Mouse (Mus musculus): ENCODE data around the gene Ubr2.

Gene Ubr2

GRCm38 (mm10) chr17:47003305-47003704, 7.1 kb downstream of the Ubr2 start:
- no peak for DNase-seq (ENCODE audit: low spot score in 2 of 2)

DNA sequence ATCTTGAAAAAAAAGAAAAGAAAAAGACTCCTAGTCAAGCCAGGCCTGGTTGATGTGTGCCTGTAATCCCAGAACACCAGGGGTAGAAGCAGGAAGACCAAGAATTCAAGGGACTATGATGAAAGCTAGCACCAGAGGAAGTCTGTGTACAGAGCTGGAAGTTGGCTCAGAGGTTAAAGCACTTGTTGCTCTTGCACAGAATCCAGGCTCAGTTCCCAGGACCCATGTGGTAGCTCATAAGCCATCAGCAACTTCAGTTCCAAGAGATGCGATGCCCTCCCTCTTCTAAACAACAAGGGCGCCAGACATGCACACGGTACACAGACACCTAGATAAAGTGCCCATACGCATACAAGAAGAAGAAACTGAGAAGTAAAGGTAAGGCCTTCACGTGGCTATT, 8.0 kb downstream of the Ubr2 start:
- DNase-seq (ENCODE audit: low spot score in 2 of 2): no peak

- DNase-seq (ENCODE audit: low spot score in 2 of 2): no peak
Observed at GRCm38 (mm10) chr17:46998840-46999239, 11.5 kb downstream of the Ubr2 start.

- DNase-seq (ENCODE audit: low spot score in 2 of 2): no peak
Observed at GRCm38 (mm10) chr17:46996484-46996883, 13.9 kb downstream of the Ubr2 start.

- no peak for DNase-seq (ENCODE audit: low spot score in 2 of 2)
Observed at GRCm38 (mm10) chr17:46995621-46996020, 14.7 kb downstream of the Ubr2 start.

- DNase-seq (ENCODE audit: low spot score in 2 of 2): no peak
Observed at GRCm38 (mm10) chr17:46994641-46995398, 15.5 kb downstream of the Ubr2 start.

GRCm38 (mm10) chr17:46993625-46994024, 16.7 kb downstream of the Ubr2 start:
- DNase-seq (ENCODE audit: low spot score in 2 of 2): no peak

DNA sequence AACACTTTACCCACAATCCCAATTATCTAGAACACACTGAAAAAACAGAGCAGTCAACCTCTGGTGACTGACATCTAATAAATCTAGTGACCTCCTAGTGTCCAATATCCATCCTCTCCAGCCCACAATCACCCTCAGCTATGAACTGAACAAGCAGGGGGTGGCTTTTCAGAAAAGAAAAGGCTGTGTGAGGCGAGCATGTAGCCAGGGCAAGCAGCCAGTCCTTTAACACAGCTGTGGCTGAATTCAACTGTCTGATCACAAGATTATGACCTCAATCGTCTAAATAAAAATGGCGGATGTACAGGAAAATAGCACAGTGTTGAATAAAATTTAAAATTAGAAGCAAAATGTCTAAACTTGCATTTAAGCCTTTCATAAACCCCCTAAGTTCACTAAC, 22.7 kb downstream of the Ubr2 start:
- DNase-seq (ENCODE audit: low spot score in 2 of 2): no peak

- no peak for DNase-seq (ENCODE audit: low spot score in 2 of 2)
Observed at GRCm38 (mm10) chr17:46980050-46980449, 30.3 kb downstream of the Ubr2 start.

DNA sequence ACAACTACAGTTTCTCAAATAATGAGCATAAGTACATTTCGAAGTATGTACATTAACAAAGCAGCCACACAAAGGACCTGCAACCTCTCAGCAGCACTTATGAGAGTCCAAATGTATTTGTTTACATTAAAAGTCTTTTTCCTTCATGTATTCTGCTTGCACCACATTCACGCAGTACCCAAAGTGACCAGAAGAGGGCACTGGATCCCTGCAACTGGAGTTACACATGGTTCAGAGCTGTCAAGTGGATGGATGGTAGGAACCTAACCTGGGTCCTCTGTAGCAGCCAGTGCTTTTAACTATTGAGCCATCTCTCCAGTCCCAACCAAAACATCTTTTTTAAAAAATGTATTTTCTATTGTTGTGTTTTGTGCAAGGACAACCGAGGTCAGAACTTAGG, 35.2 kb downstream of the Ubr2 start:
- peak in 1 of 2 experiments; percentile 72 for DNase-seq (ENCODE audit: low spot score in 2 of 2)

GRCm38 (mm10) chr17:46972603-46973002, 37.8 kb downstream of the Ubr2 start:
- no peak for DNase-seq (ENCODE audit: low spot score in 2 of 2)

DNA sequence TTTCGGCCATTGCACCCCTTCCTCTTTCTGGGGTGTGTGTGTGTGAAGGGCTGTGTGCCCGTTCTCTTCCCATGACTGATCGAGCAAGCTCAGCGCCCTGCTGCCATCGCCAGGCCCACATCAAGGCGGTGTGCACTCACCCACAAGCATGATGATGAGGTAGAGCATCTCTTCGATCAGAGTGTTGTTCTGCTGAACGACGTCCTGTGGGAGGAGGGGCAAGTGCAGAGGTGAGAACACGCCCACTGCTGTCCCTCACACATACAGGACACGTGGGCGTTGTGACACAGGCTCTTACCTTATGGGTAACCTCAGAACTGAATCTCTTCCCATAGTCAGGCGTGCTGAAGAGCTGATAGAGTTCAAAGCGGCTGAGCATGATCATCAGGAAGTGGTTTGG, 43.5 kb downstream of the Ubr2 start:
- DNase-seq (ENCODE audit: low spot score in 2 of 2): no peak

DNA sequence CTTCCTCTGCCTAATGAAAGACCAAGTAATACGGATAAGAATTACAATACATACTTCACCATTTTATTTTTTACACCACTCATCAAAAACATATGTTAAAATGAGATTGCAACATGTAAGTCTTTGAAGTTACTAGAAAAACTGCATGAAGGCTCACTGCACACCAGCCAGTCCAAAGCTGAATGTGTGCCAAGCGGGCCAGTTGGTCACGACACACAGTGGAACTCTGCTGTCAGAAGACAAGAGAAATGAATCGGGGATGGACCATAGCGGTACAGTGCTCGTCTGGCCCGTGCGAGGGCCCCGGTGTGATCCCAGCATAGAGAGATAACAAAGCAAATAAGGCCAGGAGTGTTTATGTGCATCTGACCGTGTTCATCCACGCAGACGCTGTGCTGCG, 47.2 kb downstream of the Ubr2 start:
- DNase-seq (ENCODE audit: low spot score in 2 of 2): no peak

DNA sequence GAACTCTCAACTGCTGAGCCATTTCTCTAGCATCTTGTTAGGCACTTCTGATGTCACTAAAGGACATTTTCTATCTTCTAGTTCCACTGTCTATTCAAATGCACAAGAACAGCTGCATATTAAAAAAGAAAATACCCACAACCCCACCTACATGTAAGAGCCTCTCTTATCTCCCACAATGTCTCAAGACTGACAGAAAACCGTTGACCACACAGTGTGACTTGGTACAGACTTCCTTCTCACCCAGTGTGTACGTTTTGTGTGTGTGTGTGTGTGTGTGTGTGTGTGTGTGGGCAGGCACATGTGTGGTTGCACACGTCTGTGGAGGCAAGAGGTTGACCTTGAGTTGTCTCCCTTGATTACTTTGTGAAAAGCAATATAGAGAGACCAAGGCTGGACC, 48.2 kb downstream of the Ubr2 start:
- no peak for DNase-seq (ENCODE audit: low spot score in 2 of 2)

DNA sequence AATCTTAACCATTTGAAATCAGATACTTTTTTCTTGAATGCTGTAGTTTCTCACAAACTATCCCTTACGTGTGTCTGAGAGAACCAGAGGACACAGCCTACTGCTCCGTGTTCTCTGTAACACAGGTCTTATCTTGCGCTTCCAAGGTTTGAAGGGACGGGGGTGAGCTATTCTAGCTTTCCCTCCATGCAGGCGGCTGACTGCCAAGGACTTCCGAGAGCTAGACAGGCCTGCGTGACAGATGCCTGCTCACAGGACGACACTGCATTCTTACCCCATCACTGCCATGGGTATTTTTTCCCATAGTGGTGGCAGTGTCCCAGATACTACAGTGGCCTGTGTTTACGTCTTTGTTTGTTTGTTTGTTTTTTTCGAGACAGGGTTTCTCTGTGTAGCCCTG, 50.1 kb downstream of the Ubr2 start:
- no peak for DNase-seq (ENCODE audit: low spot score in 2 of 2)

DNA sequence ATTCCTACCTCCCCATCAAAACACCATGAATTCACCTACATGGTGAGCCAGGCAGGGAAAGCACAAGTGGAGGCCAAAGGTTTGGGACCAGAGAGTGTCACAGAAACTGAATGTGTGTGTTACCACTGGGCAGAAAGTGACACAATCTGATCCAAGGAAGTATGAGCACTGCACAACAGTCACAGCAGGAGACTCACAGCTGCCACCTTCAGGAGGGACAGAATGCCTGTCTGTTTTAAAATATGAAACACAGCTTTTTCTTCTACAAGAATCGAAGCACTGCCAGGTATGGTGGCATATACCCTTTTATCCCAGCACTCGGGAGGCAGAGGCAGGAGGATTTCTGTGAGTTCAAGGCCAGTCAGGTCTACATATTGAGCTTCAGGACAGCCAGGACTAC, 52.3 kb downstream of the Ubr2 start:
- no peak for DNase-seq (ENCODE audit: low spot score in 2 of 2)

GRCm38 (mm10) chr17:46946276-46946675, 64.1 kb downstream of the Ubr2 start:
- DNase-seq (ENCODE audit: low spot score in 2 of 2): no peak

- DNase-seq (ENCODE audit: low spot score in 2 of 2): no peak
Observed at GRCm38 (mm10) chr17:46942421-46942820, 67.9 kb downstream of the Ubr2 start.

DNA sequence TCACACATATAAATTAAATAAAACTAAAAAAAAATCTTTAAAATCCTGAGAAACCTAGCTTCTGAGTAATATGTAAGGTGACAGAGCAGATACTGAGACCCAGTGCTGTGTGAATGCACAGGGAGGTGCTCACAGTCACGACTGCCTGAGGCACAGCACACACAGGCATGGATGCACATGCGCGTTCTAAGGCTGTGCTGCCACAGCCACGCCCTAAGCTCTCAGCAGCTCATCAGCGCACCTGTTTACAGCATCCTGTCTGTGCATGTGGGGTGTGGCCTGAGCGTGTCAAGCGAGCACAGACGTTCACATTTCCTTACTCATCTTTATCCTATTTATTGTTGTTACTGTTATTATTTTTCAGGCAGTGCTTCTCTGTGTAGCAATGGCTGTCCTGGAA, 69.9 kb downstream of the Ubr2 start:
- DNase-seq (ENCODE audit: low spot score in 2 of 2): no peak

DNA sequence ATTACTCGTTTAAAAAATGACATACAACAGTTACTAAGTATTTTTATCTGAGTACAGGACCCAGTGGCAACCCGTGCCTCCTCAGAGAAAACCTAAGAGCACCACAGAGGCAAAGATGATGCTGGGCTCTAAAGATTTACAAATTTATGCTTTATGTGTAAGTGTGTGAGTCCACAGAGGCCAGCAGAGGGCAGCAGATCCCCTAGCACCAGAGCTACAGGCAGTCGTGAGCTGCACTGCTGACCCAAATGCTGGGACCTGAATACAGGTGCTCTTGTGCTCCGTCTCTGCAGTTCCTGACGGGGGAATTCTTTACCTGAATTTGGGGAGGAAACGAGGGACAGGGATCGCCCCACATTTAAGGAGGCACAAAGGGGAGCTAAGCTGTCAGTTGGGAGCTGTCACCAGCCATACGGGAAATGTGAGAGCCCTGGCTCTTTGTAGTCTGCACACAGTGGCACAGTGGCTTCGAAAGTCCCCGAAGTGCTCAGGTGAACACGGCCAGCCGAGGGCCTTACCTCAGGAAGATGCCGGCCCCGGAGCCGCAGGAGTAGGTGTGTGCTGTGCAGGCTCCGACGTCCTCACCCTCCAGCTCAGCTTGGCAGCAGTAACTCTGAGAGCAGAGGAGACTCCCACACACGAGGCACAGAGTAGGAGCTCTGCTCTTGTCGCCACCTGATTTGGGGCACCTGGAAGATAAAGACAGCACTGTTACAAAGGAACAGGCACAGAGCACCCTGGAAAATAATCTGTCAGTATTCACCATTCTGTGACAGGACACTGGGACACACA, 76.6 kb downstream of the Ubr2 start:
- DNase-seq (ENCODE audit: low spot score in 2 of 2): no peak

GRCm38 (mm10) chr17:46932961-46933360, 77.4 kb downstream of the Ubr2 start:
- DNase-seq (ENCODE audit: low spot score in 2 of 2): no peak

- no peak for DNase-seq (ENCODE audit: low spot score in 2 of 2)
Observed at GRCm38 (mm10) chr17:46929897-46930296, 80.5 kb downstream of the Ubr2 start.

- DNase-seq (ENCODE audit: low spot score in 2 of 2): no peak
Observed at GRCm38 (mm10) chr17:46929277-46929676, 81.1 kb downstream of the Ubr2 start.
